20 mouse cellular contexts compared by ENCODE assay signal in genomic region chr8:12753054-12753453, GRCm38 (mm10). TPM values are rescaled to one million over a fixed set of nuclear protein-coding genes. Genes with fewer than 3 reads are reported as not detected.
DNase-seq lines count a peak whose midpoint lies in the region; ATAC-seq lines count a peak whose summit lies in the region.
"Had no signal": no experiment of that assay in that cellular context is flagged by ENCODE, and none has a peak within 500 bp of the region (broad histone marks: within the 10 kb centered on the region; RNA-seq: fewer than 3 reads in every experiment).

No protein-coding gene starts in this region.

- no peak for ATAC-seq in kidney, embryonic 15.5 days (replicated peaks; ENCODE audit: low FRiP score)
- ATAC-seq: CD4-positive, CD25-positive, alpha-beta regulatory T cell, adult 4 months; forebrain, embryonic 16.5 days had no signal

- no peaks in the 10 kb centered on the region for H3K27me3 ChIP-seq in kidney, embryonic 15.5 days
- H3K27me3 ChIP-seq: neural tube, embryonic 13.5 days had no signal

- DNase-seq in 3134 (ENCODE audit: extremely low read depth, insufficient read length, low spot score): peak; percentile 24
- DNase-seq in Muller cell, postnatal 12 days (ENCODE audit: inconsistent ontology term): peak; percentile 28
- peak; percentile 26 for DNase-seq in fat pad, adult 2 months (ENCODE audit: extremely low read depth, low read depth, low spot score)
- no peak for DNase-seq in layer of hippocampus, adult 9-11 months
- DNase-seq in right cerebral cortex, postnatal 10 days (ENCODE audit: low spot score in 2 of 2): no peak
- DNase-seq in retina, postnatal 1 day: no peak
- DNase-seq in urinary bladder, adult 2 months (ENCODE audit: low spot score): no peak
- DNase-seq: adrenal gland, adult 8-10 months; cerebellum, adult 9-11 months; heart, adult 18-20 months; lung, adult 2 months; right cerebral cortex, postnatal 4 days; thymus, postnatal 4 days had no signal

- no peaks in the 10 kb centered on the region for H3K9me3 ChIP-seq in kidney, embryonic 15.5 days (replicated peaks)
- H3K9me3 ChIP-seq: G1E; neural tube, embryonic 13.5 days had no signal

- H3K4me3 ChIP-seq in kidney, embryonic 15.5 days (replicated peaks): no peak overlapping the region
- H3K4me3 ChIP-seq: neural tube, embryonic 13.5 days had no signal

- no peak overlapping the region for H3K9ac ChIP-seq in kidney, embryonic 15.5 days
- H3K9ac ChIP-seq: neural tube, embryonic 13.5 days had no signal

- H3K36me3 ChIP-seq in kidney, embryonic 15.5 days: no peaks in the 10 kb centered on the region
- H3K36me3 ChIP-seq: G1E; neural tube, embryonic 13.5 days had no signal

- whole genome bisulfite sequencing in kidney, embryonic 15.5 days: 35% methylated on average over 6 of the region's 6 CpGs

- H3K4me2 ChIP-seq in kidney, embryonic 15.5 days: no peak overlapping the region
- H3K4me2 ChIP-seq: midbrain, embryonic 11.5 days; neural tube, embryonic 13.5 days had no signal

- H3K27ac ChIP-seq in kidney, embryonic 15.5 days: peak overlapping the region; percentile 45
- H3K27ac ChIP-seq: macrophage; neural tube, embryonic 13.5 days had no signal

- peaks cover 22% of the 10 kb centered on the region for H3K4me1 ChIP-seq in kidney, embryonic 15.5 days

RNA-seq across cellular contexts. Expression of gene Atp11a, which starts 3.8 kb away (rescaled TPM):
- polyA plus RNA-seq in kidney, embryonic 15.5 days (2015; fragmentation: Nextera tagmentation; extraction: Ambion mirVana): 14.6 and 17.0 TPM in 2 replicates
- 89.0 and 90.9 TPM in 2 replicates for polyA plus RNA-seq in urinary bladder, adult 2 months (2012; rRNA removed)
- polyA plus RNA-seq: G1E had no signal

Comparison
In these comparisons a context has a peak if more than half of its experiments do, and no peak if none do; other contexts are left out.
1. DNase-seq: peak in 3134 (single experiment), Muller cell, postnatal 12 days (single experiment) and fat pad, adult 2 months (single experiment); none in layer of hippocampus, adult 9-11 months (single experiment), right cerebral cortex, postnatal 10 days (0 of 2), retina, postnatal 1 day (single experiment) and urinary bladder, adult 2 months (single experiment).